Mouse (Mus musculus) left cerebral cortex, postnatal 10 days (tissue): ENCODE data around the gene Olfr1176. TPM values are rescaled to one million over a fixed set of nuclear protein-coding genes. Genes with fewer than 3 reads are reported as not detected.

ENCODE experiments used
- DNase-seq, 2 experiments: peaks; one replicate each; pipeline ENCODE4 v3.0.0; 2021 to 2022; ENCODE audit warnings: low spot score in 2 of 2, mixed read lengths in 1 of 2; ENCODE audit errors: extremely low spot score in 1 of 2
- intact Hi-C: fragments of 180-260 bp; cut with DNase I; formaldehyde crosslinking; loops from one replicate; pipeline ENCODE4 v1.15.1; 2025
- total RNA-seq, 2 experiments: library from RNA; stranded (reverse); gene quantifications; 2 replicates each; pipeline ENCODE4 v1.2.3; 2021

Gene Olfr1176
- not detected for total RNA-seq

DNA sequence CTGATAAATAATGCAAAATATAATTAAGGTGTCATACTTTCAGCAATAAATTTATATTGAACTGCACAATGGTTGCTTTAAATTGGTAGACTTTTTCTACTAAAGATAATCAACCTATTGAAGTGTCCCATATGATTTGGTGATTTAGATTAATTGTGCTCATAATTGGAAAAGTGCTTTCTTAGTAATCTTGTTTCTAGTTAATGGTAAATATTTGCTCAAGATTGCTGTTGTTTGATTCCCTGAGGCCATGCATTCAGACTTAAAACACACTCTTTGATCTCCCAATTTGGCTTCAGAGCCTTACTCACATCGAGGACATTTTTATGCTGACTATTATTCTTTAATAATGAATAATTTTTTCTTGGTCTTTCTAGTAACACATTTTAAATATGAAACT, at the start of gene Olfr1176:
TSS of gene Olfr1176 (plus strand) at position 301 of the 400 bp plus-strand sequence.
- intact Hi-C loops, result no loop called here
- DNase-seq, result no peak

DNA sequence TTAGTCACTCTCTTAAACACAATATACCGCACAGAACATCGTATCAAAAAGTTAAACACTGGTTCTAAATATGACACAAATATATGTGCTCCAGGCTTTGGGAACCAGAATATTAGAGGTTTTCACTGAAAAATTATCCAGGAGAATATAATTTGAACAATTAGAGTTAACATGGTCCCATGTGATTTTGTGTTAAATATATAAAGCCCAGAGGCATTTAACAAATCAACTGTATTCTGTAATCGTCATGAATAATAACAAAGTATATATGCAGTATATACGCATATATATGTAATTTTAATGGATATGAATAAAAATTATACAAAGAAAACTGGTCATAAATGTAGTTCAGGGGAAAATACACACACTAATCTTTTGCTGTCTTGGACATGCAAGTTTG, 21.5 kb upstream of the Olfr1176 start, which contains the start of gene Olfr1174-ps:
TSS of gene Olfr1174-ps (minus strand) at position 101 of the 400 bp plus-strand sequence.
- intact Hi-C loops, result no loop called here
- DNase-seq, result no peak

DNA sequence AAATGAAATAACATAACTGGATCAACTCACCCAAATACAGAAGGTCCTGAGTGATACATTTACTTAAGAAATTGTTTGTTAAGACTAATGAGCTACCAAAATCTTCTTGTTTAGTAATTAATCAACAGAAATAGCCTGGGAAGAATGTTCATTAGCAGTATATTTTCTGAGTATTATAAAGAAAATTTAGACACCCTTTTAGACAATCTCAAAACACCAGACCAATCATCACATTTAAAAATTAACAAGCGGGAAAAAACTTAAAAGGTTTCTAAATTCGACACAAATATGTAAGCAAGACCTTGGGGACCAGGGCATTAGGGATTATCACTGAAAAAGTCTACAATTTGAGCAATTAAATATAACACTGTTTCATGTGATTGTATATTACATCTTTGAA, 9.4 kb upstream of the Olfr1176 start, which contains the start of gene Olfr1175-ps:
TSS of gene Olfr1175-ps (minus strand) at position 101 of the 400 bp plus-strand sequence.
- intact Hi-C loops, result no loop called here
- DNase-seq, result no peak

DNA sequence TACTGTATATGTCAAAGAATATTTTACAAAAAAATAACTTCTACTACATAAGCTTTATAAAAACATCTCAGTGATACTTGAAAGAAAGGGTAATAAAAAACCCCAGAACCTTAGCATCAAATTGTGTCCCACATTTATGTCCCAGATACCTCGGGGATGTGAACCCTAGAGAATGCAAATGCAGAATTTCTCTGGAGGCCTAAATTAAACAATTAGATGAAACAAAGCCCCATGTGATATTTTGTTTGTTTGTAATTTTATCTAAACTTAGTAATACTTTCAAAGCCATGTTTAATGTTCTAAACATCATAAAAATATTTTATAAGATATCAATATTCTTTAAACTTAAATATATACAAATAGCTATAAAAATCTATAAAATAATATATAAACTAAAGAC, 9.9 kb downstream of the Olfr1176 start, which contains the start of gene Olfr1177-ps:
TSS of gene Olfr1177-ps (minus strand) at position 101 of the 400 bp plus-strand sequence.
- no peak for DNase-seq
- intact Hi-C loops, result no loop called here

DNA sequence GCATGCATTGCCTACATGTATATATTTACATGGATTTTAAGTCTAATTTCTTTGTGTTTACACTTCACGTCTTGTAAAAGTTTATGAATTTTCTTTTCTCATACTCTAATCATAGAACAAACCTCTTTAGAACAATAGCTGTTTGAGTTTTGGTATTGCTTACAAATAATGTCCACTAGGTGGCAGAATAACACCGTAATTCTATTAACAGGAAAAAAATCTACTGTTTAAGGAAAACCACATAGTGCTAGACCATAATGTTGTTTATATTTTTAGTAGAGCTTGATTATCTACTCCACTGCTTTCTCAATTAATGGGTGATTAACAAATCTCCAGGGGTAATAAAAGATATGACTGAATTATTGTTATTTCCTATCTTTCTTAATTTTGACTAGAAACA, 19.8 kb downstream of the Olfr1176 start:
- intact Hi-C loops, result no loop called here
- DNase-seq, result peak in 1 of 2 experiments; percentile 23

DNA sequence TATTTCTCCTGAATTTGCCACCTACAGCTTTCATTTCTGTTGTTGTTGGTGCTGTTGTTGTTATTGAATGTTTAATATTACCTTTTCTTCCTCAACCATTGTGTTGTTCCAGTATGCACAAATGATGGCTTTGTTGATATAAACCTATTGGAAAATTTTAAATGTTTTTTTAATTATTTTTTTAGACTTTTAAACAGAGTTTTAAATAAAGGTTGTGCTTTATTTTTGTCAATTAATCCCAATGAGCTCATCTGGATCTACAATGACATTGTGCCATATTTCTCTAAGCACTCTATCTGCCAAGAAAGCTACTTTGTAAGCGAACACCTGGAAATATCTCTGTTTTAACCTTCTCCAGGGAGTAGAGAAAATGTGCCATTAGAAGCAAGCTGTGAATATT, 50.2 kb downstream of the Olfr1176 start, which contains the start of gene Olfr1178:
TSS of gene Olfr1178 (plus strand) at position 301 of the 400 bp plus-strand sequence.
- intact Hi-C loops, result no loop called here
- DNase-seq, result no peak

Other genes with a start within 250 kb of the Olfr1176 start
- not detected for gene Olfr1164, start 242.8 kb upstream of the Olfr1176 start, total RNA-seq
- gene Olfr1166, start 208.4 kb upstream of the Olfr1176 start, total RNA-seq, result not detected
- not detected for gene Olfr1167, start 181.5 kb upstream of the Olfr1176 start, total RNA-seq
- not detected for gene Olfr1168, start 154.8 kb upstream of the Olfr1176 start, total RNA-seq
- gene Olfr1170, start 108.4 kb upstream of the Olfr1176 start, total RNA-seq, result not detected
- gene Olfr1173, start 56.8 kb upstream of the Olfr1176 start, total RNA-seq, result not detected
- not detected for gene Olfr1174-ps, start 21.6 kb upstream of the Olfr1176 start, total RNA-seq
- not detected for gene Olfr1175-ps, start 9.5 kb upstream of the Olfr1176 start, total RNA-seq
- gene Olfr1177-ps, start 9.8 kb downstream of the Olfr1176 start, total RNA-seq, result not detected
- gene Olfr1178, start 50.3 kb downstream of the Olfr1176 start, total RNA-seq, result not detected
- gene Olfr1179, start 69.7 kb downstream of the Olfr1176 start, total RNA-seq, result not detected
- gene Olfr1180, start 82.4 kb downstream of the Olfr1176 start, total RNA-seq, result not detected
- not detected for gene Olfr1181, start 89.5 kb downstream of the Olfr1176 start, total RNA-seq
- gene Gm13757, start 112.4 kb downstream of the Olfr1176 start, total RNA-seq, result not detected
- gene Olfr1183, start 118.1 kb downstream of the Olfr1176 start, total RNA-seq, result not detected
- gene Olfr1184, start 146.9 kb downstream of the Olfr1176 start, total RNA-seq, result not detected
- gene Olfr1185-ps1, start 156.6 kb downstream of the Olfr1176 start, total RNA-seq, result not detected
- gene Olfr1186, start 181.8 kb downstream of the Olfr1176 start, total RNA-seq, result not detected
- not detected for gene Olfr1188, start 220.2 kb downstream of the Olfr1176 start, total RNA-seq
- not detected for gene Olfr1189, start 249.7 kb downstream of the Olfr1176 start, total RNA-seq